Mouse (Mus musculus) hindbrain, postnatal 0 days (tissue): ENCODE results near the gene Zfp871. TPM values are rescaled to one million over a fixed set of nuclear protein-coding genes. Genes with fewer than 3 reads are reported as not detected.

Source experiments
- ATAC-seq: fragments of 200-750 bp; cut with Nextera tagmentation; 2 replicates; pipeline ENCODE4 v1.8.0; 2017; ENCODE audit warnings: mild to moderate bottlenecking, moderate TSS enrichment, moderate library complexity
- DNase-seq: peaks from one replicate; pipeline ENCODE4 v3.0.0-alpha.2; 2015; ENCODE audit warnings: low spot score
- H3K27ac ChIP-seq: fragments of 300-500 bp; sonication (generic); 2 replicates; pipeline ENCODE4 v1.5.1; 2014; ENCODE audit warnings: mild to moderate bottlenecking
- H3K27me3 ChIP-seq: fragments of 300-500 bp; sonication (generic); 2 replicates; pipeline ENCODE4 v1.6.1; 2014; ENCODE audit warnings: low read length, mixed read lengths; ENCODE audit not compliant: insufficient read depth
- H3K36me3 ChIP-seq: fragments of 300-500 bp; sonication (generic); 2 replicates; pipeline ENCODE4 v1.6.1; 2014; ENCODE audit warnings: low read length, mixed read lengths; ENCODE audit not compliant: insufficient read depth
- H3K4me1 ChIP-seq: fragments of 300-500 bp; sonication (generic); 2 replicates; pipeline ENCODE4 v1.6.1; 2014; ENCODE audit warnings: antibody characterized with exemption, low read length, mixed read lengths; ENCODE audit not compliant: insufficient read depth
- H3K4me2 ChIP-seq: fragments of 300-500 bp; sonication (generic); 2 replicates; pipeline ENCODE4 v1.6.1; 2014; ENCODE audit warnings: low read depth, mild to moderate bottlenecking, low read length, moderate library complexity, mixed read lengths
- H3K4me3 ChIP-seq: fragments of 300-500 bp; sonication (generic); 2 replicates; pipeline ENCODE4 v1.5.1; 2014; ENCODE audit warnings: low read length
- H3K9ac ChIP-seq: fragments of 300-500 bp; sonication (generic); replicated peaks from 2 replicates; pipeline ENCODE4 v1.6.1; 2014; ENCODE audit warnings: mild to moderate bottlenecking, low read length, moderate library complexity, mixed read lengths
- H3K9me3 ChIP-seq: fragments of 300-500 bp; sonication (generic); 2 replicates; pipeline ENCODE4 v1.6.1; 2016; ENCODE audit warnings: low read length, mixed read lengths
- CTCF ChIP-seq: IDR thresholded peaks from 2 replicates; pipeline ENCODE4 v1.5.1; 2016; ENCODE audit warnings: antibody characterized with exemption, control low read depth, low read depth
- WGBS: fragments of 180-500 bp; shearing (Covaris S2); extraction: QIAGEN DNeasy Blood & Tissue Kit; methylation state at CpG from one replicate; pipeline ENCODE4 v1.1.7; 2014; 5-methylcytosine and 5-hydroxymethylcytosine counted together
- polyA plus RNA-seq: library from polyadenylated mRNA; unstranded; fragments of >200 nt; fragmentation: Nextera tagmentation; extraction: Ambion mirVana; gene quantifications from 2 replicates; pipeline ENCODE4 v1.2.1, GENCODE M21; 2015
- total RNA-seq: library from RNA; depleted of rRNA; stranded (reverse); fragments of >200 nt; gene quantifications from 2 replicates; pipeline ENCODE4 v1.2.3, GENCODE M21; 2014

Zfp871 gene
- total and polyA plus RNA-seq, 2 experiments from 2014 or later: 29.2 to 44.4 TPM

DNA sequence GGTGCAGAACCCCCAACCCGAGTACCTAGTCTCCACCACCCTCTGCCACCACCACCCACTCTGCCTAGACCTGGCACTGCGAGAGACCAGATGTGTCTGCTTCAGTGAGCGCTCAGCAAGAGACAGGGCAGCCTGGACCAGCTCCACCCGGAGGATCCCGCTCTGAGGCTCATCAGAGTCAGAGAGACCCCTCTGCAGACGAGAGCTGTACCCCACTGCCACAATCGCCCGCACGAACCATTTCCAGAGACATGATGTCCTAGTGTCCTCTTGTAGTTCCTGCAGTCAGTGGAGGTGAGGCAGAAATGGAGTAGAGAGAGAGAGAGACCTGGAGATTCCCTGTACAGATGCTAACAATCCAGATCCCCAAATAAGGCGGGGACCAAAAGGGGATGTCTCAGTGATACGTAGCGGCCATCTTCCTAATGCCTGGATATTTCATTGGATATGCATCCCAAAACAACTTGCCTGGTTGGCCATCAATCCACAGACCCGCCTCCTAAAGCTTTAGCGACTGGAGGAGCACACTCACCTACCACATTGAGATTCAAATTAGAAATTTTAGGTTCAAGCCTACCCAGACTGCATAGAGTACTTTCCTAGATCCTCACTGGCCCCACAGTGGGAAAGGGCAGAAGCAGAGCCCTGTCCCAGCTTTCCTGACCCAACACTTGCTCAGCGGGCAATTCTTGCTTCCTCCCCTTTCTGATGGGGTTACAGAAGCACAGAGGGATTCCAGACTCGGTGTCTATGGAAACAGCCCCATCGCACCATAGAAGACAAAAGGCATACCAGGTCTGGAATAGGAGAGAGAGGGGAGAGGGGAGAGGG lies 21.7 kb upstream of the Zfp871 start, which contains the start of gene Zfp811:
Gene Zfp811 (minus strand): TSS at position 388 of the 831 bp plus-strand sequence.
- Histone ChIP-seq H3K36me3 (no peaks in the 10 kb centered on the region), H3K4me3 (peak within 1 kb of the TSS; percentile 63), H3K9ac (peak within 1 kb of the TSS; percentile 74), H3K27ac (peak within 1 kb of the TSS; percentile 94), H3K4me1 (peaks cover 5% of the 10 kb centered on the region), H3K27me3 (no peaks in the 10 kb centered on the region), H3K9me3 (no peaks in the 10 kb centered on the region), H3K4me2 (peak within 1 kb of the TSS; percentile 79)
- ATAC-seq (peak; percentile 95), DNase-seq (peak; percentile 92)
- under 1% methylated on average over 17 of the region's 17 CpGs for WGBS
- TF ChIP-seq CTCF: peak; percentile 33

DNA sequence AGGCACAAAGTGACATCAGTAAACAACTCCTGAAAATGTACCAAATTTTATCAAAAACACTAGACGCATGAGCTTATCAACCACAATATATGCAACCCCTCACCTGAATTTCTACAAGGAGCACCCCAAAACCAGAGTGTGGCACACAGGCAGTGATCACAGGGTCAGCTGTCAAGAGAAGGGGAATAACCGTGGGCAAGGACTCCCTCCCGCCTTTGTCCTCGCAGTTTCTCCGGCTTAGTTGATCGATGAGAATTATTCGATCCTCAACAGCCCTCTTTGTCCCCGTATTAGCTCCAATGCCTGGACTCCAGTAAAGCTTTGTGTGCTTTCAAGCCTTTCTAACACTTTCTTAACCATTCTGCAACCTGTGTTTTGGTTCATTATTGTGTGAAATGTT lies 20.8 kb upstream of the Zfp871 start:
- ATAC-seq: no peak
- DNase-seq: peak; percentile 48
- no peak for TF ChIP-seq CTCF
- Histone ChIP-seq H3K4me3 (peak overlapping the region; percentile 63), H3K27me3 (no peaks in the 10 kb centered on the region), H3K36me3 (no peaks in the 10 kb centered on the region), H3K4me1 (peaks cover 5% of the 10 kb centered on the region), H3K27ac (peak overlapping the region; percentile 94), H3K9me3 (no peaks in the 10 kb centered on the region), H3K4me2 (peak overlapping the region; percentile 79), H3K9ac (peak overlapping the region; percentile 74)
- 2% methylated on average over 8 of the region's 8 CpGs for WGBS

DNA sequence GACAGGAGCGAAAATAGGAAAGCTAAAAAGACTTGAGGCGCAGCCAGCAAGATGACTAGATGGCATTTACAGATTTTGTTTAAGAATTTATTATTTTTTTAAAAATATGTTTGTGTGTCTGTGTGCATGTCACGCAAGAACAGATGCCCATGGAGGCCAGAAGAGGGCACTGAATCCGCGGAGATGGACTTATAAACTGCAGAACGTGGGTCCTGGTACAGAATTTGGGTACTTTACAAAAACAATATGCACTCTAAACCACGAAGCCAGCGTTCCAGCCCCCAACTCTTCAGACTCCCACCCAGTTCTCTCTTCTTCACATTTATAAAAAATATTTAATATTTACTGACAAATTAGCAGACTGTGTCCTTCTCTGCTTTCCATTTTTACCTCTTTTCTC lies 1.2 kb upstream of the Zfp871 start:
- no peak overlapping the region for H3K4me3 ChIP-seq
- peaks cover 16% of the 10 kb centered on the region for H3K4me1 ChIP-seq
- H3K27ac ChIP-seq: no peak overlapping the region
- TF ChIP-seq CTCF: no peak
- no peaks in the 10 kb centered on the region; the same call in 1 of the 2 replicates for H3K36me3 ChIP-seq
- H3K9ac ChIP-seq: no peak overlapping the region
- no peaks in the 10 kb centered on the region for H3K9me3 ChIP-seq
- H3K27me3 ChIP-seq: no peaks in the 10 kb centered on the region
- 75% methylated on average over 8 of the region's 8 CpGs for WGBS
- DNase-seq (no peak), ATAC-seq (no peak)
- no peak overlapping the region for H3K4me2 ChIP-seq

DNA sequence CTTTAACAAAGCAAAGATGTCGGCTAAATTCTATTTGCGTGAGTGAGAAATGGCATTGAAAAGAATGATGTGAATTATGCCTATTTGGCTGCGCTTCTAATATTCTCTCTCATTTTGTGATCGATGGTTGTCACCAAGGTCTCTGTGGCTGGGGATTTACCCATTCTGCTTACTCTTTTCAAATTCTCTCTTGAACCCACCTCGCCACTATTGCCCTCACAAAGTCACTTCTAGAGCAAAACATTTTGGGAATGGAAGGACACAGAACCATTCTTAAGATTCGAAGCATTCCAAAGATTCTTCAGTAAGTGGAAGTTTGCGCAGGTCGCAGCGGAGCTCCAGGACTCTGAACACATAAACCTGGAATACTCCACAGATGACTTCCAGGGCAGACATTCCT lies 489 bp upstream of the Zfp871 start:
- no peak for TF ChIP-seq CTCF
- Histone ChIP-seq H3K27ac (no peak overlapping the region), H3K27me3 (no peaks in the 10 kb centered on the region), H3K9ac (no peak overlapping the region), H3K4me1 (peaks cover 16% of the 10 kb centered on the region), H3K4me2 (peak overlapping the region; percentile 60), H3K36me3 (no peaks in the 10 kb centered on the region; the same call in 1 of the 2 replicates), H3K9me3 (no peaks in the 10 kb centered on the region), H3K4me3 (peak overlapping the region; percentile 73)
- DNase-seq (no peak), ATAC-seq (no peak)
- 16% methylated on average over 9 of the region's 9 CpGs for WGBS

DNA sequence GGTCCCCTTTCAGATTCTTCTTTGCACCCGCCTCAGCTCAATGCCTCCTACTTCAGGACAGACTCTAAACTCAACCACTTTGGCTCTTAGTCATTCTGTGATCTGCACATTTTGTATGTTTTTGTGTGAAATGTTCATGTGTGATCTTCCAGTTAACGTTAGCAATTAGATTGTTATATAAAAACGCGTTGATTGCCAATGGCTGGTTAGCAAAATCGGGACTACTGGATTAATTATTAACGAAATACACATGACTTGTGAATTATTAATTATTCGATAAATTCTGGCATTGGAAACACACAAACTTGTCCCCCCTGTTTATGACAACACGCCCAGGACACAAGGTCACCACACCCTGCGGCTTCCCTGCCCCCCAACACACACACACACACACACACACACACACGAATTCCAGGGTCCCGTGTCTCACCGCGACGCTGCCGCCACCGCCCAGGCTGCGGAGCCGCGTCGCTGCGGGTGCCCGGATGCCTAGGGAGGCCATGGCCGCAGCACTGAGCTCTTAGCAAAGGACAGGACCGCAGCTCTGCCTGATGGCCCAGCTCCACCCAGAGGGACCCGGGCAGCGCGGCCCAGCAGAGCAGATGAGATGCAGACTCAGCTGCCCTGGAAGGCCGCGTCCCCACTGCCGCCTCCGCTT lies 522 bp downstream of the Zfp871 start:
- H3K36me3 ChIP-seq: no peaks in the 10 kb centered on the region; the same call in 1 of the 2 replicates
- peak overlapping the region; percentile 93 for H3K27ac ChIP-seq
- peak overlapping the region; percentile 89 for H3K9ac ChIP-seq
- peak overlapping the region; percentile 73 for H3K4me3 ChIP-seq
- under 1% methylated on average over 31 of the region's 31 CpGs for WGBS
- peaks cover 16% of the 10 kb centered on the region for H3K4me1 ChIP-seq
- H3K9me3 ChIP-seq: no peaks in the 10 kb centered on the region
- H3K27me3 ChIP-seq: no peaks in the 10 kb centered on the region
- TF ChIP-seq CTCF: no peak
- H3K4me2 ChIP-seq: peak overlapping the region; percentile 71
- DNase-seq (peak; percentile 60), ATAC-seq (peak; percentile 89)

DNA sequence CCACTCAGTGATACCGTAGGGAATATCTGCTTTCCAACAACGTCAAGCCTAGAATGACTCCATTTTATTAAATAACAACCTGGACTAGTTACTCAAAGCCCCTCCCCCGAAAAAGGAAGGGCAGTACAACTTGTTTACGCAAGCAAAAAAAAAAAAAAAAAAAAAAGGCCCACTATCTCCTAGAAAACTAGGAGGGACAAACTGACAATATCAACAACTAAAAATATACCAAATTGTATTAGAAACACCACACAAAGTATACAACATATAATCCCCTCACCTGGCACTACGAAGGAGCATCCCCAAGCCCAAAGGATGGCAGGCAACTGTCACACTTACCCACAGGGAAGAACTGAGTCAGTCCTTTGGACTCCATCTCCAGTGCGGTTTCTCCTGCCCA lies 1.1 kb downstream of the Zfp871 start:
- Histone ChIP-seq H3K27ac (no peak overlapping the region), H3K4me2 (peak overlapping the region; percentile 71), H3K9me3 (no peaks in the 10 kb centered on the region), H3K27me3 (no peaks in the 10 kb centered on the region), H3K4me3 (peak overlapping the region; percentile 73), H3K9ac (peak overlapping the region; percentile 89), H3K36me3 (no peaks in the 10 kb centered on the region; the same call in 1 of the 2 replicates), H3K4me1 (peaks cover 16% of the 10 kb centered on the region)
- DNase-seq: no peak
- ATAC-seq: no peak
- 65% methylated on average over 6 of the region's 6 CpGs for WGBS
- no peak for TF ChIP-seq CTCF

DNA sequence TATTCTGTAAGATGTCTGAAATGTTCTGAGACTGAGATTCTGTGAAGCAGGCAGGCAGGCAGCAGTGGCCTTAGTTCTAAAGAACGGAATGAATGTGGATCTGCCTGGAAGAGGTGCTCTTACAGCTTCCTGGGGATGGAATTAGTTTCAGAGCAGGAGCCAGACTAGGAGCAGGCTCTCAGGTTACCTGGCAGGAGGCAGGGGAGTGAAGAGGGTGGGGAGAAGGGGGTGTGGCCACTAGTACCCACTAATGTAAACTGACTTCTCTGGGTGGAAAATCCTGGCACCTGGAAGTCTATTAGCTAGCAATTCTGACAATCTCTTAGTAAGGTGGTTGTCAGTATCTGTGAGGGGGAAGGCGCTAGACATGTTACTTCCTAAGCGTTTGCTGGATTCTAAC lies 2.4 kb downstream of the Zfp871 start:
- no peak for TF ChIP-seq CTCF
- no peak overlapping the region for H3K27ac ChIP-seq
- H3K9me3 ChIP-seq: no peaks in the 10 kb centered on the region
- DNase-seq (no peak), ATAC-seq (no peak)
- H3K27me3 ChIP-seq: no peaks in the 10 kb centered on the region
- H3K4me2 ChIP-seq: 0 out of 2 replicates have a peak overlapping the region, but pooled peaks have one; percentile 23
- peaks cover 16% of the 10 kb centered on the region for H3K4me1 ChIP-seq
- H3K4me3 ChIP-seq: no peak overlapping the region
- H3K36me3 ChIP-seq: no peaks in the 10 kb centered on the region; the same call in 1 of the 2 replicates
- 93% methylated on average over 3 of the region's 3 CpGs for WGBS
- no peak overlapping the region for H3K9ac ChIP-seq
